Comparison of ENCODE assay signal across 9 mouse cellular contexts in the genomic region with DNA sequence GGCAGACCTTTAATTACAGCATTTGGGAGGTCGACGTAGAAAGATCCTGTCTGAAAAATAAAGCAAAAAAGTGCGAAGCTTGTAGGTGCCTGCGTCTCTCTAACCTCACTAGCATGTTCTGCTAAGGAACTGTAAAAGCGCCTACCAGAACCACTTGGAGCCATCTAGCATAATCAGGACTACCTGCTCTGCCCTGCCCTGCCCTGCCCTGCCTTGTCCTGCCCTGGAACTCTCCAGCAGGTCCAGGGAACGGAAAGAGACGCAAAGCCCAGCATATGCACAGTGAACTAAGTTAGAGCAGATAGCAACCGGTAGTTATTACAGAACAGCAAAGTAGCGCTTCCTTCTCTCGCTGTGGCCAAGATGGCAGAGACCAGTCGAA. TPM values are rescaled to one million over a fixed set of nuclear protein-coding genes. Genes with fewer than 3 reads are reported as not detected.
DNase-seq lines count a peak whose midpoint lies in the region; ATAC-seq lines count a peak whose summit lies in the region.
"Had no signal": no experiment of that assay in that cellular context is flagged by ENCODE, and none has a peak within 500 bp of the region (broad histone marks: within the 10 kb centered on the region; RNA-seq: fewer than 3 reads in every experiment).

No protein-coding gene starts in this region.

- peak overlapping the region; percentile 99 for H3K4me2 ChIP-seq in heart, embryonic 13.5 days
- H3K4me2 ChIP-seq in embryonic facial prominence, embryonic 11.5 days (ENCODE audit: low read depth, low read length), result peak overlapping the region; percentile 7
- H3K4me2 ChIP-seq in hindbrain, embryonic 16.5 days (ENCODE audit: low read length), result peak overlapping the region; percentile 100
- peak overlapping the region; percentile 77 for H3K4me2 ChIP-seq in midbrain, embryonic 13.5 days (replicated peaks)

- H3K4me1 ChIP-seq in heart, embryonic 13.5 days, result peaks cover 15% of the 10 kb centered on the region
- H3K4me1 ChIP-seq in embryonic facial prominence, embryonic 11.5 days (ENCODE audit: control insufficient read depth, insufficient read depth, low read length), result no peaks in the 10 kb centered on the region
- no peaks in the 10 kb centered on the region; the same call in 1 of the 2 replicates for H3K4me1 ChIP-seq in hindbrain, embryonic 16.5 days (ENCODE audit: control insufficient read depth, insufficient read depth, low read depth, low read length)
- peaks cover 10% of the 10 kb centered on the region; the same call in 1 of the 2 replicates for H3K4me1 ChIP-seq in midbrain, embryonic 13.5 days (replicated peaks)

- peak overlapping the region; percentile 69; the same call in 1 of the 2 replicates for H3K4me3 ChIP-seq in heart, embryonic 13.5 days
- H3K4me3 ChIP-seq in embryonic facial prominence, embryonic 11.5 days (ENCODE audit: low read depth, low read length), result no peak overlapping the region; the same call in 1 of the 2 replicates
- peak overlapping the region; percentile 64 for H3K4me3 ChIP-seq in hindbrain, embryonic 16.5 days (ENCODE audit: low read length)
- H3K4me3 ChIP-seq in midbrain, embryonic 13.5 days (replicated peaks), result peak overlapping the region; percentile 51

- no peak for ATAC-seq in heart, embryonic 13.5 days (ENCODE audit: extremely low read depth, insufficient number of reproducible peaks, low FRiP score, low TSS enrichment)
- peak; percentile 32; the same call in 1 of the 2 replicates for ATAC-seq in embryonic facial prominence, embryonic 11.5 days (replicated peaks; ENCODE audit: insufficient number of reproducible peaks, low FRiP score, low TSS enrichment, low read depth)
- ATAC-seq in hindbrain, embryonic 16.5 days, result peak; percentile 70
- peak; percentile 60 for ATAC-seq in midbrain, embryonic 13.5 days

- no peak for DNase-seq in heart, adult 9 months (ENCODE audit: low spot score in 2 of 2)
- DNase-seq in embryonic facial prominence, embryonic 11.5 days (ENCODE audit: low spot score), result no peak
- DNase-seq in adrenal gland, adult (ENCODE audit: inconsistent age in 2 of 2, low spot score in 1 of 2), result no peak
- DNase-seq in cerebellum, adult 9-11 months, result no peak
- no peak for DNase-seq in ovary, adult 18-20 months (ENCODE audit: low spot score)

- H3K9ac ChIP-seq in heart, embryonic 13.5 days, result no peak overlapping the region
- H3K9ac ChIP-seq in embryonic facial prominence, embryonic 11.5 days (replicated peaks; ENCODE audit: low read length), result no peak overlapping the region
- H3K9ac ChIP-seq in hindbrain, embryonic 16.5 days (ENCODE audit: low read depth, low read length), result no peak overlapping the region
- no peak overlapping the region; the same call in 1 of the 2 replicates for H3K9ac ChIP-seq in midbrain, embryonic 13.5 days (replicated peaks)

- no peaks in the 10 kb centered on the region for H3K27me3 ChIP-seq in heart, embryonic 13.5 days (replicated peaks)
- H3K27me3 ChIP-seq in embryonic facial prominence, embryonic 11.5 days (ENCODE audit: control insufficient read depth, insufficient read depth, low read length), result no peaks in the 10 kb centered on the region
- no peaks in the 10 kb centered on the region for H3K27me3 ChIP-seq in hindbrain, embryonic 16.5 days (replicated peaks; ENCODE audit: control insufficient read depth, insufficient read depth, low read length)
- H3K27me3 ChIP-seq in midbrain, embryonic 13.5 days, result peaks cover 21% of the 10 kb centered on the region

- H3K9me3 ChIP-seq in heart, embryonic 13.5 days, result no peaks in the 10 kb centered on the region
- H3K9me3 ChIP-seq in embryonic facial prominence, embryonic 11.5 days (replicated peaks; ENCODE audit: control insufficient read depth, low read length), result no peaks in the 10 kb centered on the region
- no peaks in the 10 kb centered on the region for H3K9me3 ChIP-seq in hindbrain, embryonic 16.5 days (ENCODE audit: control insufficient read depth, low read length)
- no peaks in the 10 kb centered on the region for H3K9me3 ChIP-seq in midbrain, embryonic 13.5 days

- no peaks in the 10 kb centered on the region for H3K36me3 ChIP-seq in heart, embryonic 13.5 days
- no peaks in the 10 kb centered on the region for H3K36me3 ChIP-seq in embryonic facial prominence, embryonic 11.5 days (replicated peaks; ENCODE audit: control insufficient read depth, insufficient read depth, low read depth, low read length)
- H3K36me3 ChIP-seq in hindbrain, embryonic 16.5 days (ENCODE audit: control insufficient read depth, insufficient read depth, low read length), result no peaks in the 10 kb centered on the region
- H3K36me3 ChIP-seq in midbrain, embryonic 13.5 days, result no peaks in the 10 kb centered on the region

- 43% methylated on average over 11 of the region's 11 CpGs for WGBS in heart, embryonic 13.5 days
- WGBS in embryonic facial prominence, embryonic 11.5 days, result 39% methylated on average over 11 of the region's 11 CpGs
- WGBS in hindbrain, embryonic 16.5 days, result 44% methylated on average over 11 of the region's 11 CpGs
- 43% methylated on average over 11 of the region's 11 CpGs for WGBS in midbrain, embryonic 13.5 days

- no peak overlapping the region for H3K27ac ChIP-seq in heart, embryonic 13.5 days (replicated peaks)
- H3K27ac ChIP-seq in embryonic facial prominence, embryonic 11.5 days (replicated peaks; ENCODE audit: low read depth, low read length), result no peak overlapping the region
- H3K27ac ChIP-seq in hindbrain, embryonic 16.5 days (ENCODE audit: low read depth, low read length), result no peak overlapping the region
- H3K27ac ChIP-seq in midbrain, embryonic 13.5 days, result no peak overlapping the region

RNA-seq across cellular contexts. Expression of a gene that starts 0.5 kb away (rescaled TPM):
- polyA plus RNA-seq in heart, embryonic 13.5 days (2015; fragmentation: Nextera tagmentation; extraction: Ambion mirVana), result 0.64 and 0.74 TPM in 2 replicates
- 0.11 and 0.34 TPM in 2 replicates for polyA plus RNA-seq in embryonic facial prominence, embryonic 11.5 days (2014; fragmentation: Nextera tagmentation; extraction: Ambion mirVana)
- polyA plus RNA-seq in hindbrain, embryonic 16.5 days (2015; fragmentation: Nextera tagmentation; extraction: Ambion mirVana), result 0.21 and 0.24 TPM in 2 replicates
- polyA plus RNA-seq in midbrain, embryonic 13.5 days (2015; fragmentation: Nextera tagmentation; extraction: Ambion mirVana), result 0.13 TPM in 1 of 2 replicates, not detected in the other

RNA-seq across cellular contexts. Expression of a gene that starts 26.0 kb away (rescaled TPM):
- polyA plus RNA-seq in heart, embryonic 13.5 days (2015; fragmentation: Nextera tagmentation; extraction: Ambion mirVana), result not detected in 2 replicates
- polyA plus RNA-seq in embryonic facial prominence, embryonic 11.5 days (2014; fragmentation: Nextera tagmentation; extraction: Ambion mirVana), result not detected in 2 replicates
- polyA plus RNA-seq in hindbrain, embryonic 16.5 days (2015; fragmentation: Nextera tagmentation; extraction: Ambion mirVana), result not detected in 2 replicates
- not detected in 2 replicates for polyA plus RNA-seq in midbrain, embryonic 13.5 days (2015; fragmentation: Nextera tagmentation; extraction: Ambion mirVana)

RNA-seq across cellular contexts. Expression of a gene that starts 33.7 kb away (rescaled TPM):
- not detected in 2 replicates for polyA plus RNA-seq in heart, embryonic 13.5 days (2015; fragmentation: Nextera tagmentation; extraction: Ambion mirVana)
- polyA plus RNA-seq in embryonic facial prominence, embryonic 11.5 days (2014; fragmentation: Nextera tagmentation; extraction: Ambion mirVana), result not detected in 2 replicates
- 0.09 TPM in 1 of 2 replicates, not detected in the other for polyA plus RNA-seq in hindbrain, embryonic 16.5 days (2015; fragmentation: Nextera tagmentation; extraction: Ambion mirVana)
- not detected in 2 replicates for polyA plus RNA-seq in midbrain, embryonic 13.5 days (2015; fragmentation: Nextera tagmentation; extraction: Ambion mirVana)
- polyA plus RNA-seq: brain, embryonic 14.5 days had no signal

Comparison
In these comparisons a context has a peak if more than half of its experiments do, and no peak if none do; other contexts are left out.
1. H3K4me2 ChIP-seq: peak in every context shown above with its lines; median percentile 100 in hindbrain, embryonic 16.5 days; 99 in heart, embryonic 13.5 days; 77 in midbrain, embryonic 13.5 days; 7 in embryonic facial prominence, embryonic 11.5 days.